Mouse (Mus musculus): ENCODE measurements at regions not wholly inside any gene's neighbourhood (a gene's known extent, or its start where the extent isn't known, plus 50 kb on each side); places are given as distances from the start of the nearest gene placed in this dataset.

- no peak for TF ChIP-seq CHD2 (IDR thresholded peaks at IDR 0.05; ENCODE audit: low read depth, low read length)
- no peak for TF ChIP-seq ZNF384 (IDR thresholded peaks at IDR 0.05; ENCODE audit: low read depth, low read length)
- no peak for TF ChIP-seq ZC3H11A (IDR thresholded peaks at IDR 0.05; ENCODE audit: borderline replicate concordance, low read depth, low read length)
- TF ChIP-seq HCFC1 (IDR thresholded peaks at IDR 0.05; ENCODE audit: borderline replicate concordance, insufficient read depth, low read length), result no peak
- no peak for TF ChIP-seq MAFK (IDR thresholded peaks at IDR 0.05; ENCODE audit: insufficient read depth, low read depth, low read length)
Observed at GRCm38 (mm10) chr12:15707570-15708095, 109.1 kb downstream of the Trib2 start.
